Mouse (Mus musculus) stomach, postnatal 0 days (tissue): ENCODE data around the gene Sik3. TPM values are rescaled to one million over a fixed set of nuclear protein-coding genes. Genes with fewer than 3 reads are reported as not detected.
A peak's percentile ranks its signal among the peaks of the same experiment; 100 is the strongest.

Experiments used
- ATAC-seq: fragments of 200-750 bp; cut with Nextera tagmentation; 2 replicates; pipeline ENCODE4 v1.8.0; 2017; ENCODE audit not compliant: low FRiP score, low TSS enrichment
- DNase-seq: peaks from one replicate; pipeline ENCODE4 v3.0.0-alpha.2; 2016; ENCODE audit warnings: low spot score
- H3K27ac ChIP-seq: fragments of 300-500 bp; sonication (generic); replicated peaks from 2 replicates; pipeline ENCODE4 v1.5.1; 2014; ENCODE audit warnings: mild to moderate bottlenecking, control low read depth
- H3K27me3 ChIP-seq: fragments of 300-500 bp; sonication (generic); 2 replicates; pipeline ENCODE4 v1.6.1; 2014; ENCODE audit warnings: low read length; ENCODE audit not compliant: control insufficient read depth, insufficient read depth
- H3K36me3 ChIP-seq: fragments of 300-500 bp; sonication (generic); 2 replicates; pipeline ENCODE4 v1.6.1; 2014; ENCODE audit warnings: low read length, mixed read lengths; ENCODE audit not compliant: control insufficient read depth, insufficient read depth
- H3K4me1 ChIP-seq: fragments of 300-500 bp; sonication (generic); replicated peaks from 2 replicates; pipeline ENCODE4 v1.6.1; 2014; ENCODE audit warnings: antibody characterized with exemption; ENCODE audit not compliant: control insufficient read depth, insufficient read depth
- H3K4me2 ChIP-seq: fragments of 300-500 bp; sonication (generic); replicated peaks from 2 replicates; pipeline ENCODE4 v1.6.1; 2014; ENCODE audit warnings: low read depth, mild to moderate bottlenecking, control low read depth, moderate library complexity
- H3K4me3 ChIP-seq: fragments of 300-500 bp; sonication (generic); 2 replicates; pipeline ENCODE4 v1.5.1; 2014; ENCODE audit warnings: low read depth, low read length, control low read depth
- H3K9ac ChIP-seq: fragments of 300-500 bp; sonication (generic); 2 replicates; pipeline ENCODE4 v1.6.1; 2014; ENCODE audit warnings: mild to moderate bottlenecking, low read length, control low read depth, mixed read lengths
- H3K9me3 ChIP-seq: fragments of 300-500 bp; sonication (generic); 2 replicates; pipeline ENCODE4 v1.6.1; 2016; ENCODE audit warnings: low read length; ENCODE audit not compliant: control insufficient read depth
- CTCF ChIP-seq: IDR thresholded peaks from 2 replicates; pipeline ENCODE4 v1.5.1; 2016; ENCODE audit warnings: antibody characterized with exemption, low read depth, mild to moderate bottlenecking, moderate library complexity
- EP300 ChIP-seq: optimal IDR thresholded peaks from 2 replicates; pipeline ENCODE3; 2016; ENCODE audit warnings: antibody characterized with exemption
- WGBS: fragments of 180-500 bp; shearing (Covaris S2); extraction: QIAGEN DNeasy Blood & Tissue Kit; methylation state at CpG from one replicate; pipeline ENCODE4 v1.1.7; 2014; 5-methylcytosine and 5-hydroxymethylcytosine counted together
- polyA plus RNA-seq: library from polyadenylated mRNA; unstranded; fragments of >200 nt; fragmentation: Nextera tagmentation; extraction: Ambion mirVana; gene quantifications from 2 replicates; pipeline ENCODE4 v1.2.1, GENCODE M21; 2015

Gene Sik3
- polyA plus RNA-seq, 1 experiment from 2014 or later, result 6.8 TPM

DNA sequence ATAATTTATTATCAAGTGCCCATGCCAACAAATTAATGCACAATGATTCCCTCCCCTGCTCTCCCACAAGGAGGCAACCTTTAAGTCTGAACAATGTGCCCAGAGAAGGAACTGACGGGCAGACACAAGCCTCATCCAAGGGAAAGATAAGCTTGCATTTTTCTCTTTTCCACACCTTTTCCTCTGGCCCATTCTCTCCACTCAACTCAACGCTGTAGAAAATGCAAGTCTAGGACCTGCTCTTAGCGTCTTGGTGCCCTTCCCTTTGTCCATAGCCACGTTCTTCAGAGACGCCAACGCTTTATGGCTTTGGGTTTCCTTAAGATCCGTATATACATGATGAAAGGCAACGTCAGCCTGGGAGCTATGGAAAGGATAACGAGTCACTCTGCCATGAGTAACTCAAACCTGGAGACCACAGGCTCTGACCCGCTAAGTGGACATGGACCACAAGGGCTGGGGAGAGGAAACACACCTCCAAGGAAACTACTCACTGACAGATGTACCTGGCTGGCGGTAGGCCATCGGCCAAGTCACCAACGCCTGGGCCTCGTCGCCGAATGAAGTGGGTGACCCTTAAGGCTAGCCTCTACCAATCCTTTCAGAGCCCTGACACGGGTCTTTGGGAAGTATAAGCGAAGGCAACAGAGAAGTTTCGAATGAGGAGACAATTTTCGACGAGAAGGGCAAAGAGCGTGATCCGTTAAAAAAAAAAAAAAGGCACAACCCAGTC lies 28.8 kb upstream of the Sik3 start:
- Histone ChIP-seq H3K27ac (peak overlapping the region; percentile 97), H3K4me3 (peak overlapping the region; percentile 95), H3K9ac (peak overlapping the region; percentile 93), H3K4me2 (peak overlapping the region; percentile 77), H3K9me3 (no peaks in the 10 kb centered on the region), H3K4me1 (peaks cover 4% of the 10 kb centered on the region; the same call in 1 of the 2 replicates), H3K27me3 (no peaks in the 10 kb centered on the region), H3K36me3 (no peaks in the 10 kb centered on the region)
- under 1% methylated on average over 23 of the region's 23 CpGs for WGBS
- TF ChIP-seq CTCF (peak; percentile 57), EP300 (no peak)
- DNase-seq (peak; percentile 51), ATAC-seq (peak; percentile 31)

DNA sequence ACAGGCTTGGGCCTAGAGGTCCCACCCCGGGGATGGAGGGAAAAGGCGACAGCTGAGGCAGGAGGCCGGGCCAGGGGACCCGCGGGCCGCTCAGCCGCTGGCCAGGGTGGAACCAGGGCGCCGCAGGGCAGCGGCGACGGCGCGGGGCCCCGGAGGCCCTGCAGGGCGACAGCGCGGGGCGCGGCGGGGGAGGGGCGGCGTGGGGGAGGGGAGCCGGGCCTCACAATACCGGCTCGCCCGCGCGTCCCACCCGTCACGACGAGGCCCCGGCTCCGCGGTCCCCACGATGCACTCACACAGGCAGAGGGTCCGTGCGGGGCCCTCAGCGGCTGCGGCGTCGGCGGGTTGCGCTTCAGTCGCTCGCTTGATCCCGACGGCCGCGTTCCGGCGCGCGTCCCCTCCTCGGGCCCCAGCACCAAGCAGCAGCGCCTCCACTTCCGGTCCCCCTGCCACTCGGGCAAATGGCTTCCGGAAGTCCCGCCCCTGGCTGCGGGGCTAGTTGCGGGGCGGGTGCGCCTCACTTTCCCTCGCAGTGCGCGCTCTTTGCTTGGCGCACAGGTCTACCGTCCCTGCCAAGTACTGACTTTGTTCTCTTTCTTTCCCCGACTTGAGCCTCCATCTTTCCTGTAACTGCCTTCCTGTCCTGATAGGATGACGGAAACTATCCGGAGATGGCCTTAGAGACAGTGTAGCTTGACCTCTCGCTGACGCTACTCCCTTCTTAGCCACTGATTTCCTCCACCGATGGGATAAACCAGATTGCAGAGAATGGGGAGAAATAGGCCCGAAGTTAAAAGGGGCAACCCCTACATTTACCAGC lies 28.0 kb upstream of the Sik3 start:
- peak overlapping the region; percentile 97 for H3K27ac ChIP-seq
- peaks cover 4% of the 10 kb centered on the region; the same call in 1 of the 2 replicates for H3K4me1 ChIP-seq
- H3K27me3 ChIP-seq, result no peaks in the 10 kb centered on the region
- no peaks in the 10 kb centered on the region for H3K9me3 ChIP-seq
- H3K4me2 ChIP-seq, result peak overlapping the region; percentile 77
- WGBS, result under 1% methylated on average over 53 of the region's 76 CpGs
- DNase-seq (peak; percentile 92), ATAC-seq (peak; percentile 89)
- no peaks in the 10 kb centered on the region for H3K36me3 ChIP-seq
- peak overlapping the region; percentile 93 for H3K9ac ChIP-seq
- peak; percentile 33 for TF ChIP-seq CTCF
- TF ChIP-seq EP300, result no peak
- peak overlapping the region; percentile 95 for H3K4me3 ChIP-seq

DNA sequence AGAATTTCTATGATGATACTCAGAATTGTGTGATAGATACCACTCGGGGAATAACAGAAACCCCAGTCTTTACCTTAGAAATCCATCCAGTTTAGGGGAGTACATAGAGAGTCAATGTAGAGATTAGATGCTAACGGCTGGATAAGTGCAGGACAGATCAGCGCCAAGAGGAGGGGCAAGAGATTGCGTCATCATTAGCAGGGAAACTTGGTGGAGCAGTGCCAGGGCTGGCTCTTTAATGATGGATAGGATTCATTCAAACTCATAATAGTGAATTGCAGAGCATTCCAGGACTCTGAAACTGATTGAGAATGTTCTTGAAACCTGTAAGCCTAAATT lies 27.4 kb upstream of the Sik3 start:
- WGBS, result 0% methylated on average over 4 of the region's 4 CpGs
- Histone ChIP-seq H3K4me2 (peak overlapping the region; percentile 77), H3K27ac (peak overlapping the region; percentile 97), H3K4me1 (peaks cover 4% of the 10 kb centered on the region; the same call in 1 of the 2 replicates), H3K9ac (peak overlapping the region; percentile 93), H3K27me3 (no peaks in the 10 kb centered on the region), H3K9me3 (no peaks in the 10 kb centered on the region), H3K4me3 (peak overlapping the region; percentile 95), H3K36me3 (no peaks in the 10 kb centered on the region)
- ATAC-seq (peak; percentile 55), DNase-seq (peak; percentile 62)
- TF ChIP-seq CTCF (no peak), EP300 (no peak)

DNA sequence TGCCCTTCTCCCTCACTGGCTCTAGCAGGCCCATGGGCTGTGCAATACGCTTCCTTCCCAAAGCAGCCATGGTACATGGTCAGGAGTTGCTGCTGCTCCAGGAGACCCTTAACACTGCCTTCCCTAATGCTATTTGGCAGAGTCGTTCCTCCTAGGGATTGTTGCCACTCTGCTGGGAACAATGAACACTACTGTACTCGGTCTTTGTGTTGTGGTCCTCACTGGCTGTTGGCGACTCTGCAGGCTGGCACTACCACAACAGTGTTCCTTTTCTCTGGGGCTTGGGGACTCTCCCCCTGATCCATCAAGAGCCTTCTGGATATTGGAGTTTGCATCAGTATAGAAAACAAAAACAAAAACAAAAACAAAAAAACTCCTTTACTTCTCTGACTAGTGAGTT lies 13.6 kb upstream of the Sik3 start:
- H3K4me1 ChIP-seq, result no peaks in the 10 kb centered on the region
- no peaks in the 10 kb centered on the region for H3K9me3 ChIP-seq
- H3K9ac ChIP-seq, result no peak overlapping the region
- H3K4me2 ChIP-seq, result no peak overlapping the region
- WGBS, result 83% methylated on average over 4 of the region's 4 CpGs
- H3K36me3 ChIP-seq, result no peaks in the 10 kb centered on the region
- TF ChIP-seq EP300, result no peak
- TF ChIP-seq CTCF, result no peak
- ATAC-seq, result no peak
- H3K27me3 ChIP-seq, result no peaks in the 10 kb centered on the region
- H3K27ac ChIP-seq, result no peak overlapping the region
- DNase-seq, result no peak
- no peak overlapping the region for H3K4me3 ChIP-seq

DNA sequence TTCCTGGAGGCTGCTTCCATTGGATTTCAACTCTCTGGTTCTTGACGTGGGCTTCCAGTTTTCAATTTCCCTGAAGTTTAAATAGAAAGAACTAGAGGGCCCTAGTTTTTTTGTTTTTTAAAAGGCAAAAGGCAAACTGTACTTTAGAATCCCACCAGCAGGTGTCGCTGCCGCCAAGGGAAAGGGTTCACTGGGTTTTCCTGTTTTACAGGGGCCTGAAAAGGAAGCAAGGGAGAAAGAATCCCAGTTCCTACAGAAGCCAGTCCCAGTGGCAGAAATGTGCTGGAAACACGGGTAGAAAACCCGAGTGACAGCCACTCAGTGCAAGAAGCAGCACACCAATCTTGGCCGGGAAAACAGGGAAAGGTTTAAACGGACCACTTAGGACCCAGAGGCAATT lies 8.9 kb upstream of the Sik3 start:
- TF ChIP-seq EP300 (no peak), CTCF (peak; percentile 94)
- Histone ChIP-seq H3K9ac (no peak overlapping the region), H3K27me3 (no peaks in the 10 kb centered on the region), H3K36me3 (no peaks in the 10 kb centered on the region), H3K27ac (no peak overlapping the region), H3K4me1 (no peaks in the 10 kb centered on the region), H3K4me3 (no peak overlapping the region), H3K9me3 (no peaks in the 10 kb centered on the region), H3K4me2 (no peak overlapping the region)
- ATAC-seq (peak; percentile 60), DNase-seq (peak; percentile 81)
- WGBS, result 8% methylated on average over 7 of the region's 7 CpGs

DNA sequence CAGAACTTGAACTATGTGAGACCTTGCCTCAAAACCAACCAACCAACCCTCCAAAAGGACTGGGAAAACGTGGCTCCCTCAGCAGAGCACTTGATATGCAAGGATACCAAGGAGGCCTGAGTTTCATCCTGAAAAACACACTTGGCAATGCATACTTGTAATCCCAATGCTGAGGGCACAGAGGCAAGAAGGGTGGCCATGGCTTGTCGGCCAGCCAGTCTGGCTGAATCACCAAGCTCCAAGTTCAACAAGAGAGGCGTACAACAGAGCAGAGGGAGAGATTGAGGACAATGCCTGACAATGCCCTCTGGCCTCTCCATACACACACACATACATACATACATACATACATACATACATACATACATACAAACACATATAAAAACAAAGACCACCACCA lies 8.1 kb upstream of the Sik3 start:
- TF ChIP-seq EP300, result no peak
- no peak for TF ChIP-seq CTCF
- 52% methylated on average over 3 of the region's 3 CpGs for WGBS
- Histone ChIP-seq H3K36me3 (no peaks in the 10 kb centered on the region), H3K4me3 (no peak overlapping the region), H3K4me1 (no peaks in the 10 kb centered on the region), H3K27me3 (no peaks in the 10 kb centered on the region), H3K9me3 (no peaks in the 10 kb centered on the region), H3K4me2 (no peak overlapping the region), H3K27ac (no peak overlapping the region), H3K9ac (no peak overlapping the region)
- DNase-seq, result no peak
- ATAC-seq, result no peak
